Mouse (Mus musculus) 3134 (cell line): ENCODE results near the gene Sash1.

Experiments used
- DNase-seq: peaks from one replicate; pipeline ENCODE4 v3.0.0-alpha.2; 2011; ENCODE audit warnings: low spot score; ENCODE audit not compliant: insufficient read length; ENCODE audit errors: extremely low read depth

Gene Sash1

DNA sequence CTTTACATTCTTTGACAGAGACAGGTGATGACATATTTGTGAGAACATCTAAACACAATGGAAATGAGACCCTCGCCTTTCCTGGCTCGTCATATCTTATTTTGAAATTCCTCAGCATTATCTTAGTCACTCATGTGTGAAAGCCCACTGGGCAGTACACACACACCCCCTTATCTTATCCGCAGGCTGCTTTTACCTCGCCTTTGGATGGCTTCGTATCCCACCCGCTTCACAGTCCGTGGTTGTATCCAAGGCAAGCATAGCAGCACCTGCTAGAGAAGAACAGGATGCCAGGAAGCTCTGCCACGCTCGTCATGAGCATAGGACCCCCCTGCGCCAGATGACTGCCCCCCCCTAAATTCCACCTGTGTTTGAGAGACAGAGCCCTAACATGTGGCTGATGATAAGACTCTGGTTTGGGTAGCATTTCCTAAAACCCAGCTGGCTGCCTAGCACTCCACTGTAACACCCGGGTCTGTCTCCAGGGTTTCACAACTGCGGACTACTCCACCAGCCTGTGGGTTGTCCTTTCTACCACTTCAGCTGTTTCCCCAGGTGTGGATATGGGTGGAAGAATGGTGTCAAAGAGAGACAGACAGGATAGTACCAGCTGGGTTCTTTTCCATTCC is 84.0 kb downstream of the Sash1 start:
- no peak for DNase-seq

- no peak for DNase-seq
These were observed 84.7 kb downstream of the Sash1 start for GRCm38 (mm10) chr10:8801139-8801613.

DNA sequence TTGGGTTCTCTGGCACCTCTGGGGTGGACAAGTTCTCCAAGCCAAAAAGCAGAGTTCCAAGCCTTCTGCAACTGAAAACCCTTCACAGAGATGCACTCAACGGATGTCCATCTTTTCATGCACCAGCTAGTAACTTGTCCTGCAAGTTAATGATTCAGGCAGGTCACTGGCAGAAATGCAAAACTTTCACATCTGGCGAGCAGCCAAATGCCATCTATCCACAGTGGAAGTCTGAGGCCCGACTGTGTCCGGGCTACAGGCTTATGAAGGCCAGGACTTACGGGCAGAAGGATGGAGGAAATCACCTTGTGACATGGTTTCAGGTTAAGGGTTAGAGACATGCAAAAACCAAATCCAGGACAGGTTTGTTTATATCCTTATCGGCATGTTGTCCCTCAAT is 88.0 kb downstream of the Sash1 start:
- DNase-seq = no peak

DNA sequence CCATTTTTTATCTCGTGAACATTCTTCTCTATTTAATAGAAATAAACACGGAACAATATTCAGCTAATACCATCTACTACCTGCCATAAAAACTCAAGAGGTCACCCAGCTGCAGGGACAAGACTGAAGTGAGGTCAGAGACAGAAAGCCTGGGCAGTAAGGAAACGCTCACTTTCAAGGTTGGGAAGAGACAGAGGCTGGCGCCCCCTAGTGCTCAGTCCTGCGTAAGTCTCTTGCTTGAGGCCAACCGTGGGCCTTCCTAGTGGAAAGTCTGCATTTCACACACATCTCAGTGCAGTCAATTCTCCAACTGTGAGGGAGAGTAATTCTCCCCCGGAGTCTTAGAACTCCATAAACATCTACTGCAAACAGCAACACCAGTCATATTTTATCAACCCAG is 90.5 kb downstream of the Sash1 start:
- no peak for DNase-seq

GRCm38 (mm10) chr10:8792412-8792811 is 93.5 kb downstream of the Sash1 start:
- DNase-seq = no peak

DNA sequence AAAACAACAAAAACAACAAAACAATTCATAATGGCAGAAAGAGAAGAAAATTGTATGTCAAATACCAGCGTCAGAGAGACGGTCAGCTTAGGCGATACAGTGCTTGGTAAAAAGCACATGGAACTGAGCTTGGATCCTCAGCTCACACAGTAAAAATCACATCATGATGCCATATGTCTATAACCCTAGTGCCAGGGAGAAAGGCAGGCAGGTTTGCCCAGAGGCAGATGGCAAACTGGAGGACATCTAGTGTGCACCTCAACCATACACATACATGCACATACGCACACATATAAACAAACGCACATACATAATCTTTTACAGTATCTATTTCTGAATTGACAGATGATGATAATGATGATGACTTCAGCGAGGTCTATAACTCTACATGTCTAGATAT is 96.8 kb downstream of the Sash1 start:
- no peak for DNase-seq

DNA sequence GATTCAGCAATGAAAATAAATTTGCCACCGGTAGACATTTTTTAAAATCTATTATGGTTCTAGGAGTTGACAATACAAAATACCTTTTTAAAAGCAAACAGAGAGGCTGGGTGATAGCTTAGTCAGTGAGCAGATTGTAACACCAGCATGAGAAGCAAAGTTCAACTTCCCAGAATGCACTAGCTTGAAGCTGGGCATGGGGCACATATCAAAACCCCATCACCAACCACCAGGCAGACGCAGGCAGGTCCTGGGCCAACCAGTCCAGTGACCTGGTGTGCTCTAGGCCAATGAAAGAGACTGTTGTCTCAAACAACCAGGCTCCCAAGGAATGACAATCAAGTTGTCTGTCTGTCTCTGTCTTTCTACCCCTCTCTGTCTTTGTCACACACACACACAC is 98.6 kb downstream of the Sash1 start:
- DNase-seq = no peak

- no peak for DNase-seq
These were observed 100.3 kb downstream of the Sash1 start for GRCm38 (mm10) chr10:8785451-8786145.

DNA sequence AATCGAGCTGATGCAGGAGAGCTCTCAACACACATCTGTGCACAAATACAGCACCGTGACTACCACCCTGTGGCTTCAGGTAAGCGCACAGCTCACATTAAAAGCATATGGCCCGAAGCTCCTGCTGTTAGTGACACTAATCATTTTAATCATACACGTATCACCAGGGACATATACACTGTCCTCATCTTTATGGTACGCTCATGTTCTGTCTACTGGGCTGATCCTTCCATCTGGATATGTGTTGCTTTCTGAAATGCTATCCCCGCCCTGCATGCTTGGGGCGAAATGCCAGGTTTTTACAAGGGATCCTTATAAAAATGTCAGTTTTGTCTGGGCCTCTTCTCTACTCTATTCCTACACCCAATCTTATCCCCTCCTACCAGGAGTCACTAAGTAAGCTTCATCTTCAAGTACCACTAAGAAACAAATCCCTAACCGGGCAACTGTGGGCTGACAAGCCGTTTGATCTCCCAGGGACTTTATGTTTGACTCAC is 103.9 kb downstream of the Sash1 start:
- no peak for DNase-seq

DNA sequence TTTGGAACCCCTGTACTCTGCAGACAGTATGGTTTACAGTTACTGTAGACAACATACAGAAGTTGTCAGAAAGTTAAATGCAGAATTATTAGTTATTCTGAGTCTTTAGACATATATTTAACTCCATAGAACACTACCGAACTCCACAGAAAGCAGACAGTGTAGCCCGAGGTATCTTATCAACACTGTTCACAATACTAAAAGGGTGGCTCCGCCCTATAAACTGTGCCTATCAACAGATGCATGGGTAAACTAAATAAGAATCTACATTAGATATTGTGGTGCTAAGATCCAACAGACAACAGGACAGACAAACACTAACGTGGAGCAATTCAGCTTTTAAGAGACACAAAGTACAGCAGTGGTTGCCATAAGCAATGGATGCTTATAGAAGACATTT is 106.0 kb downstream of the Sash1 start:
- DNase-seq = no peak

DNA sequence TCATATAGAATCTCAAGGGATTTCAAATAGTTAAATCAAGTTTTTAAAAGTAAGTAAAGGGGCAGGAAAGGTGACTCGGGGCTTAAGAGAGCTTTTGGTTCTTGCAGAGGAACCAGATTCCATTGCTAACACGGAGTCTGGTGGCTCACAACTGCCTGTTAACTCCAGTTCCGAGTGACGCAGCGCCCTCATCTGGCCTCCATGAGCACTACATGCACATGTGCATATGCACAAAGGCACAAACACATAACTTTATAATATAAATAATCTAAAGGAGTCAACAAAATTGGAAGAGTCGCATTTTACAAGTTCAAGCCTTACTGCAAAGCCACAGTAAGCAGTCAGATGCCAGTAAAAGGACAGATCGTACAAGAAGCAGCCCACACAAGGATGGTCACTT is 107.0 kb downstream of the Sash1 start:
- DNase-seq = no peak

GRCm38 (mm10) chr10:8777552-8778253 is 108.2 kb downstream of the Sash1 start:
- DNase-seq = no peak

GRCm38 (mm10) chr10:8776791-8777190 is 109.1 kb downstream of the Sash1 start:
- DNase-seq = no peak

DNA sequence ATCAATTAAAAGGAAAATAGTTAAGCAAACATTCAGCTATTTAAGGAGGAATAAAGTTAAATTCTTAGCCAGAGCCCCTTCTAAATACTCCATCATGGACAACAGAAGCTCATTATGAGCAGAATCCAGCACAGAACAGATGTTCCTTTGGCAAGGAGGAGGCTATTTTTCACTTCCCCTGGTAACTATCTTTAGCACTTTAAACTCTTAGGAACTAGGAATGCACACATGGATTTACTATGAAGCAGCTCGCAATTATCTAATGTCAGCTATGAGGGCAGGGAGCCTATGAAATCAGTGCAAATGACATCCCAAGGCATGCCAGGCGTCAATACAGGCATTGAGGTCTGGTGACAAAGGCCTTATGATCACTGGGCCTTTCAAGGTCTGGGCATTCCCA is 110.1 kb downstream of the Sash1 start:
- DNase-seq = no peak

DNA sequence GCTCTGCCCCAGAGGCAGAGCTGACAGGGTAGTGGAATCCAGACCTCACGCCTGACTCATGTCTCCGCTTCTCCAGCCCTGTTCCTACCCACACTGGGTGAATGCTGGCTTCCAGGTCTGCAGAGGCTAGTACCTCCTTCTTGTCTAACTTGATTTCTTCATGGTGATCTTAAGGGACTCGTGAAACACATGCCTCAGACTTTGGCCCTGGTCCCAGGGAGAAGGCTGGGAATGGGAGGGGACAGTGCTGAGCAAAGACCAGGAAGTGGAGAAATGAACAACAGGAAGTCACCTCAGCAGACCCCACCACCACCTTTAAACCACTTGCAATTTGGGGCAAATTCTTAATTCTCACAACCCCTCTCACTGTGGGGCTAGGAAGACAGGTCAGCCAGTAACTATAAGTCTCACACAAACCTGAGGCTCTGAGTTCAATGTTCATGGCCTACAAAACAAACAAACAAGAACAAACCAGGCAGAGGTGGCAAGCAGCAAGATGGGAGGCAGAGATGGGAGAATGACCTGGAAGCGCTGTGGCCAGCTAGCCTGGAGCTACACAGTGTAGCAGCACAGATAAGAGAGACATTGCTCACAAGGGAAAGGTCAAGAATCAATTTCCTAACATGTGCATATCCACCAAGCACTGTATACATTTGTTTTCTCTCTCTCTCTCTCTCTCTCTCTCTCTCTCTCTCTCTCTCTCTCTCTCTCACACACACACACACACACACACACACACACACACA is 113.2 kb downstream of the Sash1 start:
- DNase-seq = no peak

DNA sequence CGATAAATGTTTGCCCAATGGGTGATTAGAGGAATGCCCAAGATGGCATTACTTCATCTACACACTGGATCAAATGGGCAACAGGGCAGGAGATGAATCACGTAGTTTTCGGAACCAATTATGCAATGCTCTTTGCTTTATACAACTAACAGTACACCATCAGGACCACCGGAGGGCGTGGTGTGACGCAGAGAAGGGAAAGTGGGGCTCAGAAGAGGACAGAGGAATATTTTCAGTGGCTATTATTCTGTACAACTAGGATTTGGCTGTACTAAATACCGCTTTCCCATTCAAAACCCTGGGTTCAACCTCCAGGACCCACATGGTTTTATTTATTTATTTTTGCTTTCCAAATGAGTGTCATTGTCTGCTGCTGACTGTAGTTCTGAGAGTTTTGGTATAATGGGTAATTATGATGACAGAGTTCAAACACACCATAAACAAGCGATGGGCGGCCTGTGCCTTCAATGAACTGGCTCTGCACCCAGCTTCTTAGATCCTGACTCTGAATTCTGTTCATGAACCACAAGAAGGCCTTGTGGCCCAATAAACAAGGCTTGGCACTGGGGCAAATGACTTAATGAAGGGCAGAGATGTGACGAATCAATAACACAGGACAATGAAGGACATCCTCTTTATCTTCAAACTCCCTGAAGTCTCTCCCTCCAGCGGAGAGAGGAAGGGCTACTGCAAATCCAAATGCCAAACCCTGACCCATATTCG is 114.8 kb downstream of the Sash1 start:
- DNase-seq = no peak

DNA sequence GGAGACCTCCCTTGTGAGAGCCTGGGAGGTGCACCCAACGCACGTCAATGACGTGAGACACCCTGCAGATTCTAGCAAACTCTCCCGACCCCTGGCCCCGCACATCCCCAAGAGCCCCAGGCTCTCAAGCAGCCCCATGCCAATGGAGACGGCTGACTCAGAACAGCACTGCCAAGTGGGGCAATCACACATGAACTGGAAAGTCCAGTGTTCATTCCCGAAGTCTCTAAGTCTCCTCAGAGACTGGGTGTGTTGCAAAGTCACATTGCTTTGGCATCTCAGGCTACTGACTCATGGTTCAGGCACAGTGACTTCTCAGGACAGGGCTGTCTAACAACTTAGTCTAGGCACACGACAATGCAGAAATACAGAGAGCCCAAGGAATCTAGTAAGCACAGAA is 117.2 kb downstream of the Sash1 start:
- peak; percentile 40 for DNase-seq

- no peak for DNase-seq
These were observed 118.5 kb downstream of the Sash1 start for GRCm38 (mm10) chr10:8767381-8767780.

DNA sequence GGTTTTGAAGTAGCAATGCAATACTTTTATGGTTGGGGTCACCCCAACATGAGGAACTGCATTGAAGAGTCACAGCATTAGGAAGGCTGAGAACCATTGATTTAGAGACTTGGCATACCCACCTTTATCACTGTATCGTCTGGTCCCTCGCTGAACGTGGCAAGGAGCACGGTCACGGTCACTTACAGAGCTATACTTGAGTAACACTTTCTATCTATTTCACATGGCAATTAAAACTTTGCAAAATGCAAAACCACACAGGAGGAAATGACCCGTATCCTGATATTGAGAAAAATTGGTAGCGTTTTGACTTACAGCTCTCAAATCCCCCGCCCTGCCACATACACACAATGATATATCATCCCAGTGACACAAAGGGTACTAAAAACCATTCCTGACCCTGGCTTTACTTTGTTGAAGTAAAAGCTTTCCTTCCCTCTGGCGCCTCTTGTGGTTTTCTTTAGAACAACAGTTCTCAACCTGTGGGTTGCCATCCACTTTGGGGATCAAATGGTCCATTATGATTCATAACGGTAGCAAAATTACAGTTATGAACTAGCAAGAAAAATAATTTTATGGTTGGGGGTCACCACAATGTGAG is 119.8 kb downstream of the Sash1 start:
- no peak for DNase-seq

DNA sequence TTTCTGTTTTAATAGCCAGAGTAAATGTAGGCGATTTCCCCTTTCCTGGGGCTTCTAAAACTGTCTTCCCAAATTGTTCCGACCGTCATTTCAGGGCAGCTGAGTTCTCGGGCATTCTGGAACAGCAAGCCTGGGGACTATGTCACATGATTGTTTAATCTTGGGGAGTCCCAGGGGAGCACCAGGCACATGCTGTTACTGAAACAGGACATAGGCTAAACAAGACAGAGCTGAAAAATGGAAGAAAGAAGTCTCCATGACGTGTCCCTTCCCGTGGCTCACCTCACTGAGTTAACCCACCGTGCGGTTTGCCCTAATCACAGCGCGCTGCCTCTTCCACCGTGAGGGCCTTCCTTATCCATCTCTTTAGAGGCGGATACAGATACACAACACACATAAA is 123.1 kb downstream of the Sash1 start:
- no peak for DNase-seq
